Mouse (Mus musculus) MEL (cell line): Measurements from ENCODE around the gene Sox5.

Experiments
- CHD2 ChIP-seq: IDR thresholded peaks from 2 replicates; pipeline ENCODE4 v1.6.1; 2011; ENCODE audit warnings: low read length, improper control_type of control experiment
- CTCF ChIP-seq, 3 experiments: IDR thresholded peaks in 2 of 3; conservative IDR thresholded peaks in 1 of 3; 2 replicates each; pipeline ENCODE4 v1.5.1; 2011 to 2012; ENCODE audit warnings: low read length in 3 of 3, low read depth in 2 of 3, mild to moderate bottlenecking in 2 of 3, improper control_type of control experiment in 1 of 3, inconsistent platforms in 1 of 3, mixed read lengths in 1 of 3, moderate library complexity in 1 of 3; ENCODE audit not compliant: control insufficient read depth in 1 of 3, insufficient read depth in 1 of 3, poor library complexity in 1 of 3, severe bottlenecking in 1 of 3
- EP300 ChIP-seq, 2 experiments: IDR thresholded peaks; 2 replicates each; pipeline ENCODE4 v1.6.1; 2011; ENCODE audit warnings: improper control_type of control experiment in 2 of 2, low read length in 2 of 2, low read depth in 1 of 2, mild to moderate bottlenecking in 1 of 2
- GABPA ChIP-seq: IDR thresholded peaks from 2 replicates; pipeline ENCODE4 v1.6.1; 2012; ENCODE audit warnings: low read depth, mild to moderate bottlenecking, inconsistent platforms, low read length, improper control_type of control experiment, moderate library complexity
- GATA1 ChIP-seq: IDR thresholded peaks from 2 replicates; pipeline ENCODE4 v1.6.1; 2011; ENCODE audit warnings: low read depth, low read length, improper control_type of control experiment
- NELFE ChIP-seq: IDR thresholded peaks from 2 replicates; pipeline ENCODE4 v1.6.1; 2011; ENCODE audit warnings: low read depth, low read length, improper control_type of control experiment
- POLR2A ChIP-seq, 2 experiments: IDR thresholded peaks; 2 replicates each; pipeline ENCODE4 v1.6.1; 2011 to 2012; ENCODE audit warnings: low read length in 2 of 2, mild to moderate bottlenecking in 2 of 2, control low read depth in 1 of 2, improper control_type of control experiment in 1 of 2, low read depth in 1 of 2, moderate library complexity in 1 of 2; ENCODE audit not compliant: control insufficient read depth in 1 of 2, insufficient read depth in 1 of 2, poor library complexity in 1 of 2
- RCOR1 ChIP-seq: IDR thresholded peaks from 2 replicates; pipeline ENCODE4 v1.6.1; 2012; ENCODE audit warnings: low read depth, mild to moderate bottlenecking, inconsistent platforms, low read length, improper control_type of control experiment
- SMC3 ChIP-seq: IDR thresholded peaks from 2 replicates; pipeline ENCODE4 v1.6.1; 2011; ENCODE audit warnings: low read depth, low read length, improper control_type of control experiment
- TCF12 ChIP-seq: IDR thresholded peaks from 2 replicates; pipeline ENCODE4 v1.6.1; 2014; ENCODE audit warnings: low read depth, mild to moderate bottlenecking, inconsistent platforms, low read length, improper control_type of control experiment, moderate library complexity
- USF1 ChIP-seq: IDR thresholded peaks from 2 replicates; pipeline ENCODE4 v1.6.1; 2014; ENCODE audit warnings: low read depth, mild to moderate bottlenecking, inconsistent platforms, low read length, improper control_type of control experiment, moderate library complexity
- ZC3H11A ChIP-seq: IDR thresholded peaks from 2 replicates; pipeline ENCODE4 v1.6.1; 2012; ENCODE audit warnings: low read depth, mild to moderate bottlenecking, inconsistent platforms, low read length, improper control_type of control experiment
- ZNF384 ChIP-seq: IDR thresholded peaks from 2 replicates; pipeline ENCODE4 v1.6.1; 2012; ENCODE audit warnings: low read depth, mild to moderate bottlenecking, inconsistent platforms, low read length, improper control_type of control experiment

DNA sequence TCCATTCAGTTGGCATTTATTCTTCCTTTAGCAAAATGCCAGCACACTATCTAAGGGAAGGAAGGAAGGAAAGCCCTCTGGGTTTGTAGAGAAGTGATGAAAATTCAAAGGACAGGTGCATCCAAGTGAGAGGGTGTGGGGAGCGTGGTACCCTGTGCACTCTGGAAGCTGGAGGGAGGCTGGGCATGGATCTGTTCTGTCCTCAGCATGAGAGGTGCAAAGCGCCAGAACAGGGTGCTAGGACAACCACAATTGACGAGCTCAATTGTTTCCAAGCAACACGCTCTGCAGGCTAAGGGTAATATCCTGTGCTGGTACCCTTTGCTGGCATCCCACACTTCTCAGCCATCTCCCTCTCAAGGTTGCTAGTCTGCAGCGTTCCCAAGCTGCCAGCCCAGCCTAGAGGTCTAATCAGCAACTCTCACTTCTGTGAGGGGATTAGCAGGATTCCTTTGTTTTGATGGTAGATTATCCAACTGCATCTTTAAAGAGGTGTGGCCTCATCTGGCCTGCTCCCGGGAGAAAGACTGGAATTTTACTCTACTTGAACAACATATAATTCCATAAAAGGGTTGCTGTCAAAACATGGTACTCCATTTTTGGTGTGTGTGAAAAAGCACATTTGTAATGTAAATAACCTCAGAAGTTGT, 183.3 kb downstream of the Sox5 start:
- TF ChIP-seq TCF12 (no peak), ZNF384 (no peak), ZC3H11A (no peak), CTCF (IDR thresholded peaks at IDR 0.05 in 2 of 3, conservative IDR thresholded peaks at IDR 0.05 in 1 of 3; ENCODE audit: control insufficient read depth in 1 of 3, insufficient read depth in 1 of 3, low read depth in 2 of 3, low read length in 3 of 3, poor library complexity in 1 of 3, severe bottlenecking in 1 of 3) (no peak), RCOR1 (no peak), GABPA (no peak), EP300 (IDR thresholded peaks at IDR 0.05; ENCODE audit: low read depth in 1 of 2, low read length in 2 of 2) (no peak), USF1 (no peak), POLR2A (IDR thresholded peaks at IDR 0.05; ENCODE audit: control insufficient read depth in 1 of 2, insufficient read depth in 1 of 2, low read depth in 1 of 2, low read length in 2 of 2, poor library complexity in 1 of 2) (no peak), SMC3 (no peak), GATA1 (no peak), CHD2 (no peak), NELFE (no peak)
